15 mouse cellular contexts compared by ENCODE assay signal in genomic region chr15:74175306-74175705, GRCm38 (mm10).
"Had no signal": no experiment of that assay in that cellular context is flagged by ENCODE, and none has a peak within 500 bp of the region (broad histone marks: within the 10 kb centered on the region; RNA-seq: fewer than 3 reads in every experiment).

No protein-coding gene starts in this region.

- H3K27me3 ChIP-seq: liver, embryonic 13.5 days; neural tube, embryonic 13.5 days; stomach, embryonic 15.5 days had no signal

- H3K4me1 ChIP-seq: limb, embryonic 12.5 days; liver, embryonic 13.5 days; megakaryocyte, embryonic 14.5 days; stomach, embryonic 15.5 days had no signal

- H3K27ac ChIP-seq: layer of hippocampus, adult 2 months; limb, embryonic 12.5 days; liver, embryonic 13.5 days; macrophage; neural tube, embryonic 13.5 days; stomach, embryonic 15.5 days had no signal

- H3K4me2 ChIP-seq: limb, embryonic 12.5 days; liver, embryonic 13.5 days; lung, embryonic 14.5 days; neural tube, embryonic 13.5 days; stomach, embryonic 15.5 days had no signal

- DNase-seq: kidney, adult 11 months; kidney, postnatal 10 days; kidney, postnatal 4 days; liver, embryonic 13.5 days; lung, embryonic 14.5 days; lung, postnatal 10 days; right cerebral cortex, postnatal 14 days; thymus, adult 2 months; thymus, postnatal 25 days had no signal

- H3K9ac ChIP-seq: limb, embryonic 12.5 days; liver, embryonic 13.5 days; lung, embryonic 14.5 days; neural tube, embryonic 13.5 days; stomach, embryonic 15.5 days had no signal

- H3K9me3 ChIP-seq: limb, embryonic 12.5 days; liver, embryonic 13.5 days; megakaryocyte, embryonic 14.5 days; neural tube, embryonic 13.5 days; stomach, embryonic 15.5 days had no signal

- H3K36me3 ChIP-seq: limb, embryonic 12.5 days; liver, embryonic 13.5 days; neural tube, embryonic 13.5 days; stomach, embryonic 15.5 days had no signal

- H3K4me3 ChIP-seq: layer of hippocampus, adult 2 months; limb, embryonic 12.5 days; liver, embryonic 13.5 days; megakaryocyte, embryonic 14.5 days; neural tube, embryonic 13.5 days; stomach, embryonic 15.5 days had no signal
